Mouse (Mus musculus) E14TG2a.4 (cell line): Measurements from ENCODE around the gene Pcmt1.
A peak's percentile ranks its signal among the peaks of the same experiment; 100 is the strongest.

ENCODE experiments used
- H3K27me3 ChIP-seq: 2 replicates; pipeline ENCODE4 v1.6.1; 2014; ENCODE audit warnings: low read length, control low read depth; ENCODE audit not compliant: insufficient read depth
- H3K36me3 ChIP-seq: 2 replicates; pipeline ENCODE4 v1.6.1; 2014; ENCODE audit warnings: low read length, control low read depth; ENCODE audit not compliant: insufficient read depth
- H3K4me1 ChIP-seq: replicated peaks from 2 replicates; pipeline ENCODE4 v1.6.1; 2014; ENCODE audit warnings: low read depth, low read length, control low read depth
- H3K4me3 ChIP-seq: replicated peaks from 2 replicates; pipeline ENCODE4 v1.5.1; 2014; ENCODE audit warnings: mild to moderate bottlenecking, low read length
- H3K9me3 ChIP-seq: 2 replicates; pipeline ENCODE4 v1.6.1; 2014; ENCODE audit warnings: low read length, control low read depth
- CTCF ChIP-seq: conservative IDR thresholded peaks from 2 replicates; pipeline ENCODE4 v1.5.1; 2014; ENCODE audit warnings: low read length
- NANOG ChIP-seq: IDR thresholded peaks from 2 replicates; pipeline ENCODE4 v1.6.1; 2014; ENCODE audit warnings: borderline replicate concordance, low read length, mixed read lengths
- POU5F1 ChIP-seq: IDR thresholded peaks from 2 replicates; pipeline ENCODE4 v1.6.1; 2014; ENCODE audit warnings: low read length, borderline replicate concordance

The Pcmt1 gene

DNA sequence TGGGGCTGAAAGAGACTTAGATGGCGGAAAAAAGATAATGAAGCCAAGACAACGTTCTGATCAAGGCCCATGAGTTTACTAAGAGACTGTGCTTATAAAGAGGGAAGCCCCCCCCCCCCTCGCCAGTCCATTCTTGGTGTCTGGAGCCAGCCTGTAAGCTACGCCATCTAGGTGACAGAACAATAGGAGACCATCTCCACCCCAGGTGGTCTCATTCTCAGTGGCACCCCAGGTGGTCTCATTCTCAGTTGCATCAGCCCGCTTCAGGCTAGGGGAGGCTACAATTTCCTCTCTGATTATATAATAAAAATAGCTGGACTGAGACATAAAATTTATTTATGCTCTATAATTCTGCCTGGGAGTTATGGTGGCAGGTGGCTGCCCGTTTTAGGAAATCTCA lies 69.3 kb downstream of the Pcmt1 start:
- no peaks in the 10 kb centered on the region for H3K27me3 ChIP-seq
- peaks cover 41% of the 10 kb centered on the region for H3K4me1 ChIP-seq
- no peaks in the 10 kb centered on the region for H3K9me3 ChIP-seq
- no peak for TF ChIP-seq CTCF
- TF ChIP-seq NANOG: peak; percentile 45; the same call in 1 of the 2 replicates
- H3K4me3 ChIP-seq: peak overlapping the region; percentile 50
- peaks cover 45% of the 10 kb centered on the region for H3K36me3 ChIP-seq

DNA sequence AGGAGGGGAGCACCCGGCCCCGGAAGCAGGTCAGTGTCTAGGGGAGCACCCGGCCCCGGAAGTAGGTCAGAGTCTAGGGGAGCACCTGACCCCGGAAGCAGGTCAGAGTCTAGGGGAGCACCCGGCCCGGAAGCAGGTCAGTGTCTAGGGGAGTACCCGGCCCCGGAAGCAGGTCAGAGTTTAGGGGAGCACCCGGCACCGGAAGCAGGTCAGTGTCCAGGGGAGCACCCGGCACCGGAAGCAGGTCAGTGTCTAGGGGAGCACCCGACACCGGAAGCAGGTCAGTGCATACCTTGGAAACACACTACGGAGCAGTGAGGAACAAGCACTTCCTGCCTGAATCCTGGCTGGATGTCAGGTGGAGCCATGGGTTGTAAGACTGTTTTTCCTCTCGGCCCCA lies 72.3 kb downstream of the Pcmt1 start:
- H3K4me1 ChIP-seq: peaks cover 45% of the 10 kb centered on the region
- peaks cover 74% of the 10 kb centered on the region for H3K36me3 ChIP-seq
- H3K4me3 ChIP-seq: peak overlapping the region; percentile 32
- H3K9me3 ChIP-seq: no peaks in the 10 kb centered on the region
- no peak for TF ChIP-seq NANOG
- no peak for TF ChIP-seq POU5F1
- TF ChIP-seq CTCF: no peak
- H3K27me3 ChIP-seq: no peaks in the 10 kb centered on the region

- no peaks in the 10 kb centered on the region for H3K27me3 ChIP-seq
- H3K36me3 ChIP-seq: peaks cover 91% of the 10 kb centered on the region
- no peak overlapping the region for H3K4me3 ChIP-seq
- no peaks in the 10 kb centered on the region for H3K9me3 ChIP-seq
- TF ChIP-seq CTCF (no peak), POU5F1 (no peak), NANOG (no peak)
- H3K4me1 ChIP-seq: peaks cover 34% of the 10 kb centered on the region
These were observed 74.5 kb downstream of the Pcmt1 start for GRCm38 (mm10) chr10:7606437-7606836.

GRCm38 (mm10) chr10:7605168-7605567 lies 75.8 kb downstream of the Pcmt1 start:
- Histone ChIP-seq H3K4me3 (no peak overlapping the region), H3K27me3 (no peaks in the 10 kb centered on the region), H3K36me3 (peaks cover 90% of the 10 kb centered on the region), H3K4me1 (peaks cover 26% of the 10 kb centered on the region), H3K9me3 (no peaks in the 10 kb centered on the region)
- no peak for TF ChIP-seq NANOG
- TF ChIP-seq CTCF: no peak
- no peak for TF ChIP-seq POU5F1

- H3K36me3 ChIP-seq: peaks cover 71% of the 10 kb centered on the region
- TF ChIP-seq NANOG (no peak), POU5F1 (no peak), CTCF (peak; percentile 93)
- peaks cover 29% of the 10 kb centered on the region for H3K4me1 ChIP-seq
- no peaks in the 10 kb centered on the region for H3K27me3 ChIP-seq
- no peak overlapping the region for H3K4me3 ChIP-seq
- no peaks in the 10 kb centered on the region for H3K9me3 ChIP-seq
These were observed 80.3 kb downstream of the Pcmt1 start for GRCm38 (mm10) chr10:7600647-7601046.

DNA sequence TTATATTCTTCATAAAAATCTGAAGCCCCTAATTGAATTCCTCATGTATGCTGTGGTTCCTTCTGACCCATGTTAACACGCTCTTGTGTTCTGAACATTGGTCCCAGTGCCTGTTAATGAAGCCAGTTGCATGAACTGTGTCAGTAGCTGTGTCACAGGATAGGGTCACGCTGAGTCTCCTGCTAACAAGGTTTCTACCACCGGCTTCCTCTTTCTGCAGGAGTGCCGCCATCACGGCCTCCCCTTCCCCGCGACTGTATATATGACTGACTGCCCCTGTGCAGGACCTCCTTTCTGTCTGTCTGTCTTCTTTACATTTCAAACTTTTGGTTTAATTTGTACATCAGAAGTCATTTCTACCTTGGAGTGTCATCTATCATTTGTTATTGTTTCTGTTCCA lies 82.8 kb downstream of the Pcmt1 start:
- Histone ChIP-seq H3K9me3 (no peaks in the 10 kb centered on the region), H3K4me1 (peaks cover 32% of the 10 kb centered on the region), H3K36me3 (peaks cover 48% of the 10 kb centered on the region), H3K27me3 (no peaks in the 10 kb centered on the region), H3K4me3 (no peak overlapping the region)
- no peak for TF ChIP-seq POU5F1
- no peak for TF ChIP-seq NANOG
- TF ChIP-seq CTCF: no peak

DNA sequence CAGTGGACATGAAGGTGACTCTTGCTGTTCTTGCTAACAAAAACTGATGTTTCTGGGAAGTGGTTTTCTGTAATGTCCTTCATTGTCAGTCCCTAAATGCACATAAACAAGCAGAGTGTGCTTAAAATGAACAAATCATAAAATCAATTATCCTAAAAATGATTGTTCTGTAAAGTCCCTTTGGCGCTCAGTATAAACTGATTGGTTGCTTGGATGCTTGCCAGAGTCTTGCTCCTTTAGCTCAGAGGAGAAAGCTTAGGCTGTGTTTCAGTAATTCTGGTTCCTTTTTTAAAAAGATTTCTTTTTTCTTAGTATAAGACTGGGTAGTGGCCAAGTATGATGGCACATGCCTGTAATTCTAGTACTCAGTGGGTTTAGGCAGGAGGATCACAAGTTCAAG lies 84.7 kb downstream of the Pcmt1 start:
- H3K9me3 ChIP-seq: no peaks in the 10 kb centered on the region
- no peak for TF ChIP-seq NANOG
- no peak for TF ChIP-seq CTCF
- TF ChIP-seq POU5F1: no peak
- H3K27me3 ChIP-seq: peaks cover 2% of the 10 kb centered on the region; the same call in 1 of the 2 replicates
- peaks cover 36% of the 10 kb centered on the region for H3K36me3 ChIP-seq
- H3K4me3 ChIP-seq: no peak overlapping the region
- peaks cover 49% of the 10 kb centered on the region for H3K4me1 ChIP-seq

DNA sequence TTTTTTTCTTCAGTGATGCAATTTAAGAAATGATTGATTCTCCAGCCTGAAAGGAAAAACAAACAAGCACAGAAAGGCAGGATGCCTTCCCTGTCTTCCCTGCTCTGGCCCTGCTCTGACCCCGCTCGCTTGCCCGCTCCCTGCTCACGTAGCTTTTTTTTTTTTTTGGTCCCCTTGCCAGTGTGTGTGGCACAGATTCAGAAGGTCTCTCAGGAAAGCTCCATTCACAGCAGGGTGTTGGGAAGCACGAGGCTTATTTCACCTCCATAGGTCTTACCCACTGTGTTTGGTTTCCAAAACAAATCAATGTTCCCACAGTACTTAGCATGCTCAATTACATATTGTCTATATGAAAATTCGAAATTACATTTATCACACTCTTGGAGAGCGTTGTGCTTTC lies 86.1 kb downstream of the Pcmt1 start:
- no peak for TF ChIP-seq POU5F1
- no peak for TF ChIP-seq NANOG
- TF ChIP-seq CTCF: no peak
- peaks cover 6% of the 10 kb centered on the region; the same call in 1 of the 2 replicates for H3K27me3 ChIP-seq
- peaks cover 48% of the 10 kb centered on the region for H3K4me1 ChIP-seq
- no peaks in the 10 kb centered on the region for H3K9me3 ChIP-seq
- H3K4me3 ChIP-seq: no peak overlapping the region
- peaks cover 24% of the 10 kb centered on the region for H3K36me3 ChIP-seq

DNA sequence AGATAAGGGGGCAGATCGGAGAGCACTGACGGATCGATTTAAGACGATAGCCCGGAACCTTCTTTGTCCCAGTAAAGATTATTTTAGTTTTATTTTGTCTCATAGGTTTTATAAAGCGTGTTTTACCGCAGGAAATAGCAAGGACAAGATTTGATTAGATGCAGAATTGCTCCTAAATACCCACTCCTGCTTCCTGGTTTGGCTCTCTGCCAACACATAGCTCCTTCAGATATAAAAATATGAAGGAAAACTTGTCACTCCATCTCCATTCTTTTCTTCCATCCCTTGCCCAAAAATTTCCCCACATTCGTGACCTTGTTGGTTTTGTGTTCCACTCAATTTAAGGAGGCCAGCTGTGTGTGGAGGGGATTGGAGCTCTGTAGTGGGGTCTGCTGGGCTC lies 90.1 kb downstream of the Pcmt1 start:
- peaks cover 42% of the 10 kb centered on the region for H3K4me1 ChIP-seq
- peaks cover 9% of the 10 kb centered on the region for H3K27me3 ChIP-seq
- H3K36me3 ChIP-seq: 0 out of 2 replicates have a peak, but pooled peaks cover 3% of the 10 kb centered on the region
- no peak for TF ChIP-seq NANOG
- no peak for TF ChIP-seq CTCF
- peak overlapping the region; percentile 99 for H3K4me3 ChIP-seq
- no peaks in the 10 kb centered on the region for H3K9me3 ChIP-seq

GRCm38 (mm10) chr10:7590234-7590689 lies 90.7 kb downstream of the Pcmt1 start:
- H3K4me3 ChIP-seq: peak overlapping the region; percentile 99
- H3K36me3 ChIP-seq: 0 out of 2 replicates have a peak, but pooled peaks cover 3% of the 10 kb centered on the region
- peaks cover 13% of the 10 kb centered on the region for H3K27me3 ChIP-seq
- TF ChIP-seq NANOG (no peak), POU5F1 (no peak), CTCF (no peak)
- H3K9me3 ChIP-seq: no peaks in the 10 kb centered on the region
- H3K4me1 ChIP-seq: peaks cover 46% of the 10 kb centered on the region
